Mouse (Mus musculus): ENCODE measurements around the gene Mrgprf. TPM values are rescaled to one million over a fixed set of nuclear protein-coding genes. Genes with fewer than 3 reads are reported as not detected.

The Mrgprf gene
- total and polyA plus RNA-seq, 3 experiments: not detected

- H3K36me3 ChIP-seq (ENCODE audit: control insufficient read depth in 1 of 2, insufficient read depth in 2 of 2, low read length in 2 of 2): no peaks in the 10 kb centered on the region
- no peak overlapping the region for H3K9ac ChIP-seq (ENCODE audit: control insufficient read depth, low read depth, low read length, poor library complexity, severe bottlenecking)
- H3K79me2 ChIP-seq (ENCODE audit: control insufficient read depth, insufficient read depth, low read length, poor library complexity): no peaks in the 10 kb centered on the region
- DNase-seq (ENCODE audit: low read depth, low spot score): no peak
- no peak overlapping the region for H3K27ac ChIP-seq (ENCODE audit: control insufficient read depth, low read depth, low read length)
- H3K9me3 ChIP-seq (replicated peaks; ENCODE audit: insufficient read depth, low read length): no peaks in the 10 kb centered on the region
- H3K4me3 ChIP-seq (ENCODE audit: control insufficient read depth in 1 of 2, insufficient read depth in 1 of 2, low read depth in 2 of 2, low read length in 2 of 2): no peak overlapping the region
- TF ChIP-seq RCOR1 (IDR thresholded peaks at IDR 0.05; ENCODE audit: low read depth, low read length) (no peak), USF2 (IDR thresholded peaks at IDR 0.05; ENCODE audit: borderline replicate concordance in 1 of 2, insufficient read depth in 1 of 2, low read depth in 1 of 2, low read length in 2 of 2) (no peak), MYB (IDR thresholded peaks at IDR 0.05; ENCODE audit: low read depth, low read length) (no peak), ETS1 (IDR thresholded peaks at IDR 0.05; ENCODE audit: low read depth, low read length) (no peak), RAD21 (IDR thresholded peaks at IDR 0.05; ENCODE audit: low read depth, low read length) (no peak), MAFK (IDR thresholded peaks at IDR 0.05; ENCODE audit: borderline replicate concordance, low read depth, low read length) (no peak), TBP (IDR thresholded peaks at IDR 0.05; ENCODE audit: low read depth, low read length) (no peak), CTCF (IDR thresholded peaks at IDR 0.05 in 2 of 3, conservative IDR thresholded peaks at IDR 0.05 in 1 of 3; ENCODE audit: control insufficient read depth in 1 of 3, insufficient read depth in 1 of 3, low read depth in 2 of 3, low read length in 3 of 3, poor library complexity in 1 of 3, severe bottlenecking in 1 of 3) (no peak), MAX (IDR thresholded peaks at IDR 0.05; ENCODE audit: low read length) (no peak), JUND (IDR thresholded peaks at IDR 0.05; ENCODE audit: low read depth, low read length) (no peak), POLR2AphosphoS5 (IDR thresholded peaks at IDR 0.05; ENCODE audit: borderline replicate concordance, low read depth, low read length) (no peak), ELF1 (IDR thresholded peaks at IDR 0.05; ENCODE audit: low read depth, low read length) (no peak), EP300 (IDR thresholded peaks at IDR 0.05; ENCODE audit: low read depth in 1 of 2, low read length in 2 of 2) (no peak), GATA1 (IDR thresholded peaks at IDR 0.05; ENCODE audit: low read depth, low read length) (no peak), GABPA (IDR thresholded peaks at IDR 0.05; ENCODE audit: low read depth, low read length) (no peak), NELFE (IDR thresholded peaks at IDR 0.05; ENCODE audit: low read depth, low read length) (no peak), SMC3 (IDR thresholded peaks at IDR 0.05; ENCODE audit: low read depth, low read length) (no peak)
- no peaks in the 10 kb centered on the region for H3K4me1 ChIP-seq (ENCODE audit: control insufficient read depth in 1 of 2, insufficient read depth in 2 of 2, low read length in 2 of 2)
- no peaks in the 10 kb centered on the region for H3K27me3 ChIP-seq (ENCODE audit: control insufficient read depth in 1 of 2, insufficient read depth in 2 of 2, low read length in 2 of 2)
These were observed 33.9 kb downstream of the Mrgprf start for GRCm38 (mm10) chr7:145334428-145335027.

GRCm38 (mm10) chr7:145335199-145335598 is 34.6 kb downstream of the Mrgprf start:
- no peaks in the 10 kb centered on the region for H3K79me2 ChIP-seq (ENCODE audit: control insufficient read depth, insufficient read depth, low read length, poor library complexity)
- H3K9me3 ChIP-seq (replicated peaks; ENCODE audit: insufficient read depth, low read length): no peaks in the 10 kb centered on the region
- no peak overlapping the region for H3K4me3 ChIP-seq (ENCODE audit: control insufficient read depth in 1 of 2, insufficient read depth in 1 of 2, low read depth in 2 of 2, low read length in 2 of 2)
- DNase-seq (ENCODE audit: low read depth, low spot score): no peak
- H3K36me3 ChIP-seq (ENCODE audit: control insufficient read depth in 1 of 2, insufficient read depth in 2 of 2, low read length in 2 of 2): no peaks in the 10 kb centered on the region
- no peaks in the 10 kb centered on the region for H3K27me3 ChIP-seq (ENCODE audit: control insufficient read depth in 1 of 2, insufficient read depth in 2 of 2, low read length in 2 of 2)
- no peak overlapping the region for H3K27ac ChIP-seq (ENCODE audit: control insufficient read depth, low read depth, low read length)
- H3K4me1 ChIP-seq (ENCODE audit: control insufficient read depth in 1 of 2, insufficient read depth in 2 of 2, low read length in 2 of 2): no peaks in the 10 kb centered on the region
- no peak for TF ChIP-seq GATA1 (IDR thresholded peaks at IDR 0.05; ENCODE audit: low read depth, low read length)
- H3K9ac ChIP-seq (ENCODE audit: control insufficient read depth, low read depth, low read length, poor library complexity, severe bottlenecking): no peak overlapping the region
